Mouse (Mus musculus) heart, adult 2 months (tissue): ENCODE results near the gene Hps3.

Experiments
- CTCF ChIP-seq: fragments of 200-600 bp; IDR thresholded peaks from 2 replicates; pipeline ENCODE4 v1.8.1; 2022; ENCODE audit warnings: antibody characterized with exemption, mild to moderate bottlenecking, moderate library complexity
- EP300 ChIP-seq: fragments of 200-500 bp; IDR thresholded peaks from 2 replicates; pipeline ENCODE4 v1.6.1; 2011; ENCODE audit warnings: low read depth, low read length, control low read depth; ENCODE audit not compliant: insufficient read depth

GRCm38 (mm10) chr3:20002786-20003185, 32.3 kb downstream of the Hps3 start:
- TF ChIP-seq EP300: no peak
- TF ChIP-seq CTCF: peak; percentile 81
